Mouse (Mus musculus) forebrain, embryonic 15.5 days (tissue): ENCODE data around the gene Lrrc8c. TPM values are rescaled to one million over a fixed set of nuclear protein-coding genes. Genes with fewer than 3 reads are reported as not detected.
A peak's percentile ranks its signal among the peaks of the same experiment; 100 is the strongest.

ENCODE experiments used
- ATAC-seq: fragments of 200-750 bp; cut with Nextera tagmentation; replicated peaks from 2 replicates; pipeline ENCODE4 v1.8.0; 2017; ENCODE audit warnings: mild to moderate bottlenecking, moderate TSS enrichment, moderate library complexity
- H3K27ac ChIP-seq: fragments of 300-500 bp; sonication (generic); replicated peaks from 2 replicates; pipeline ENCODE4 v1.5.1; 2015; ENCODE audit warnings: mild to moderate bottlenecking, inconsistent platforms
- H3K27me3 ChIP-seq: fragments of 300-500 bp; sonication (generic); 2 replicates; pipeline ENCODE4 v1.6.1; 2015; ENCODE audit warnings: inconsistent platforms
- H3K36me3 ChIP-seq: fragments of 300-500 bp; sonication (generic); 2 replicates; pipeline ENCODE4 v1.6.1; 2015; ENCODE audit warnings: mild to moderate bottlenecking, inconsistent platforms
- H3K4me1 ChIP-seq: fragments of 300-500 bp; sonication (generic); 2 replicates; pipeline ENCODE4 v1.6.1; 2015; ENCODE audit warnings: inconsistent platforms
- H3K4me2 ChIP-seq: fragments of 300-500 bp; sonication (generic); replicated peaks from 2 replicates; pipeline ENCODE4 v1.6.1; 2015; ENCODE audit warnings: mild to moderate bottlenecking, inconsistent platforms
- H3K4me3 ChIP-seq: fragments of 300-500 bp; sonication (generic); 2 replicates; pipeline ENCODE4 v1.5.1; 2015; ENCODE audit warnings: mild to moderate bottlenecking, inconsistent platforms
- H3K9ac ChIP-seq: fragments of 300-500 bp; sonication (generic); replicated peaks from 2 replicates; pipeline ENCODE4 v1.6.1; 2015; ENCODE audit warnings: mild to moderate bottlenecking, inconsistent platforms
- H3K9me3 ChIP-seq: fragments of 300-500 bp; sonication (generic); 2 replicates; pipeline ENCODE4 v1.6.1; 2016; ENCODE audit warnings: inconsistent platforms
- WGBS: fragments of 180-500 bp; shearing (Covaris S2); methylation state at CpG from one replicate; pipeline ENCODE4 v1.1.7; 2015; ENCODE audit warnings: mixed read lengths; 5-methylcytosine and 5-hydroxymethylcytosine counted together
- polyA plus RNA-seq: library from polyadenylated mRNA; unstranded; fragments of >200 nt; fragmentation: Nextera tagmentation; extraction: Ambion mirVana; gene quantifications from 2 replicates; pipeline ENCODE4 v1.2.1, GENCODE M21; 2015

Gene Lrrc8c
- polyA plus RNA-seq, 1 experiment from 2014 or later, result 11.4 TPM

- no peaks in the 10 kb centered on the region for H3K9me3 ChIP-seq
- no peaks in the 10 kb centered on the region for H3K4me1 ChIP-seq
- no peaks in the 10 kb centered on the region for H3K36me3 ChIP-seq
- H3K27ac ChIP-seq, result no peak overlapping the region
- ATAC-seq, result no peak
- H3K9ac ChIP-seq, result no peak overlapping the region
- 87% methylated on average over 4 of the region's 4 CpGs for WGBS
- no peak overlapping the region for H3K4me2 ChIP-seq
- no peak overlapping the region for H3K4me3 ChIP-seq
- H3K27me3 ChIP-seq, result no peaks in the 10 kb centered on the region
These were observed 69.5 kb downstream of the Lrrc8c start for GRCm38 (mm10) chr5:105588683-105589082.

DNA sequence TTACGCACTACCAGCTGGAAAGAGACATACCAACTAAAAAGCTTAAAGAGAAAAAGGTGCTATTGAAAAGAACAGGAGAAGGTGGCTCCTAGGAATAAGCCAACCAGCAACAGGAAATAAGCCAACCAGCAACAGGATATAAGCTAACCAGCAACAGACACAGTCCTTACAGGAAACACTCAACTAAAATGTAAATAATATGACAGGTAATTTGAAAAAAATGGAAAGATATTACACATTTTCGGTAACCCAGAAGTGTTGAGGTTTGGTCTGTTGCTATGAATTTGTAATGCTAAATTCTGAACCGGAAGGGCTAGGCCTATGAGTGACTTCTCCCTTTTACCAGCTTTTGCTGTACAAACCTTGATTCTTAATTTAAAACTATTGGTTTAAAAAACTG is 69.9 kb downstream of the Lrrc8c start:
- 95% methylated on average over 3 of the region's 3 CpGs for WGBS
- no peak for ATAC-seq
- Histone ChIP-seq H3K36me3 (no peaks in the 10 kb centered on the region), H3K9ac (no peak overlapping the region), H3K4me2 (no peak overlapping the region), H3K27ac (no peak overlapping the region), H3K4me3 (no peak overlapping the region), H3K27me3 (no peaks in the 10 kb centered on the region), H3K9me3 (no peaks in the 10 kb centered on the region), H3K4me1 (no peaks in the 10 kb centered on the region)

DNA sequence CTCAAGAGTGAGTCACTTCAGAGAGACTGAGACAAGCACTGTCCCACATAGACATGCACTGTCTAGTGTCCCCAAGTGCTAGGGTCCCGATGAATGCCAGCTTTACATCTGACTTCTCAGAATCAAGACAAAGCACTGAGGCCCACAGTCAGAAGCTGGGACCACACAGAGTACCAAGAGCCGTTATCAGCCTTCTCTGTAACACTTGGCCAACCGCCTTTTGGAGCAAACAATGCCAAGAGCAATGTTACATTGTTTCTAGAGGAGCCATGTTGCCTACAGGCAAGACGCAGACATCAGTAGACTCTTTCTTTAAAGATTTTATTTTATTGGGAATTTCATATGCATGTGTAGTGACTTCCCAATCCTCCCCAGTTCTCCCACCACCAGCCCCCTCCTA is 73.2 kb downstream of the Lrrc8c start:
- Histone ChIP-seq H3K9ac (no peak overlapping the region), H3K4me1 (no peaks in the 10 kb centered on the region), H3K27me3 (no peaks in the 10 kb centered on the region), H3K9me3 (no peaks in the 10 kb centered on the region), H3K4me3 (no peak overlapping the region), H3K4me2 (no peak overlapping the region), H3K27ac (no peak overlapping the region), H3K36me3 (no peaks in the 10 kb centered on the region)
- 89% methylated on average over 4 of the region's 4 CpGs for WGBS
- ATAC-seq, result no peak

GRCm38 (mm10) chr5:105593630-105594029 is 74.4 kb downstream of the Lrrc8c start:
- ATAC-seq, result no peak
- H3K9me3 ChIP-seq, result no peaks in the 10 kb centered on the region
- H3K27me3 ChIP-seq, result no peaks in the 10 kb centered on the region
- H3K36me3 ChIP-seq, result no peaks in the 10 kb centered on the region
- H3K4me3 ChIP-seq, result no peak overlapping the region
- no peak overlapping the region for H3K4me2 ChIP-seq
- no peaks in the 10 kb centered on the region for H3K4me1 ChIP-seq
- no peak overlapping the region for H3K9ac ChIP-seq
- no peak overlapping the region for H3K27ac ChIP-seq
- WGBS, result 95% methylated on average over 9 of the region's 9 CpGs

DNA sequence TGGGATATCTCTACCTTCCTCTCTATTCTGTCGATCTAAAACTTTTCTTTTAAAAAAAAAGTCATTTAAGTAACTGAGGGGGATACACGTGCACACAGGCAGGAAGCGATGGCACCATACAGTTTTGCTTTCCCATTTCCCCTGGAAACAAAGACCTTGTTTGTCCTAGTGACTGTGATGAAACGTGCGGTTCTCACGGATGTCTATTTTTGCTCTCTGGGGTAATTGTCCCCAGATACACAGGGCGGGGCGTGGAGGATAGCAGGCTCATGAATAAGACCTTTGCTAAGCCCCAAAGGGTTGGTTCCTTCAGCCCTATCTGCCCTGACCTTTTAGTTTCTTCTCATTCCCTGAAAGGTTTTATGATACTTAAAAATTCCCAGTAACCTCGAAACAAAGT is 79.7 kb downstream of the Lrrc8c start:
- no peak overlapping the region for H3K9ac ChIP-seq

DNA sequence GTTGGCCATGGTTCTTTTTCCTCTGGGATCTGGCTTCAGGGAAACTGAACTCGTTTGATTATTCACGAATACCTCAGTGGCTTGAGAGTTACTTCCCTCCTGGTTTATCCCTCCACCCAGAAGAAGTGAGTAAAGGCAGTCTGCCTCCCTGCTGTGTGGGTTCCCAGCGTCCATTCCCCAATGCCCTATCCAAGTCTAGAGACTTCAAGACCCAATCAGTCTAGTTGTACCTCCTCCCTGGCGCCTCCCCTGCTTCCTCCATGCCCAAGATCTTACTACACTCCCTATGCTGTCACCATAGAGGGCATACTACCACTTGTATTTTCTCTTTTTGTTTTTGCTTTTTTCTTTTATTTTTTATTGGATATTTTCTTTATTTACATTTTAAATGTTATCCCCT is 80.1 kb downstream of the Lrrc8c start:
- Histone ChIP-seq H3K27ac (no peak overlapping the region), H3K4me2 (no peak overlapping the region), H3K36me3 (no peaks in the 10 kb centered on the region), H3K4me1 (no peaks in the 10 kb centered on the region), H3K27me3 (no peaks in the 10 kb centered on the region), H3K9me3 (no peaks in the 10 kb centered on the region), H3K9ac (no peak overlapping the region), H3K4me3 (no peak overlapping the region)
- 61% methylated on average over 4 of the region's 4 CpGs for WGBS
- no peak for ATAC-seq

More for the DNA sequence above, 79.7 kb downstream of the Lrrc8c start:
- Histone ChIP-seq H3K36me3 (no peaks in the 10 kb centered on the region), H3K9me3 (no peaks in the 10 kb centered on the region), H3K27ac (no peak overlapping the region), H3K4me2 (no peak overlapping the region), H3K4me3 (no peak overlapping the region), H3K4me1 (no peaks in the 10 kb centered on the region), H3K27me3 (no peaks in the 10 kb centered on the region)
- 78% methylated on average over 9 of the region's 9 CpGs for WGBS
- no peak for ATAC-seq

- 73% methylated on average over 5 of the region's 5 CpGs for WGBS
- H3K9me3 ChIP-seq, result no peaks in the 10 kb centered on the region
- peaks cover 7% of the 10 kb centered on the region; the same call in 1 of the 2 replicates for H3K4me1 ChIP-seq
These were observed 81.8 kb downstream of the Lrrc8c start for GRCm38 (mm10) chr5:105600998-105601397.

GRCm38 (mm10) chr5:105602585-105602984 is 83.4 kb downstream of the Lrrc8c start:
- Histone ChIP-seq H3K4me2 (no peak overlapping the region), H3K9me3 (no peaks in the 10 kb centered on the region), H3K36me3 (peaks cover 10% of the 10 kb centered on the region; the same call in 1 of the 2 replicates), H3K4me3 (no peak overlapping the region), H3K9ac (no peak overlapping the region), H3K27ac (no peak overlapping the region), H3K4me1 (peaks cover 7% of the 10 kb centered on the region; the same call in 1 of the 2 replicates), H3K27me3 (no peaks in the 10 kb centered on the region)
- ATAC-seq, result no peak
- WGBS, result 82% methylated on average over 9 of the region's 9 CpGs

More at GRCm38 (mm10) chr5:105600998-105601397, 81.8 kb downstream of the Lrrc8c start:
- H3K27ac ChIP-seq, result no peak overlapping the region
- no peak overlapping the region for H3K4me3 ChIP-seq
- H3K4me2 ChIP-seq, result no peak overlapping the region
- ATAC-seq, result no peak
- no peak overlapping the region for H3K9ac ChIP-seq
- H3K36me3 ChIP-seq, result no peaks in the 10 kb centered on the region
- no peaks in the 10 kb centered on the region for H3K27me3 ChIP-seq

GRCm38 (mm10) chr5:105605736-105606135 is 86.5 kb downstream of the Lrrc8c start:
- no peaks in the 10 kb centered on the region for H3K27me3 ChIP-seq
- peaks cover 7% of the 10 kb centered on the region; the same call in 1 of the 2 replicates for H3K4me1 ChIP-seq
- no peaks in the 10 kb centered on the region for H3K9me3 ChIP-seq
- no peak for ATAC-seq
- no peak overlapping the region for H3K9ac ChIP-seq
- H3K27ac ChIP-seq, result no peak overlapping the region
- peaks cover 20% of the 10 kb centered on the region; the same call in 1 of the 2 replicates for H3K36me3 ChIP-seq
- 26% methylated on average over 9 of the region's 9 CpGs for WGBS
- H3K4me2 ChIP-seq, result no peak overlapping the region
- no peak overlapping the region for H3K4me3 ChIP-seq

DNA sequence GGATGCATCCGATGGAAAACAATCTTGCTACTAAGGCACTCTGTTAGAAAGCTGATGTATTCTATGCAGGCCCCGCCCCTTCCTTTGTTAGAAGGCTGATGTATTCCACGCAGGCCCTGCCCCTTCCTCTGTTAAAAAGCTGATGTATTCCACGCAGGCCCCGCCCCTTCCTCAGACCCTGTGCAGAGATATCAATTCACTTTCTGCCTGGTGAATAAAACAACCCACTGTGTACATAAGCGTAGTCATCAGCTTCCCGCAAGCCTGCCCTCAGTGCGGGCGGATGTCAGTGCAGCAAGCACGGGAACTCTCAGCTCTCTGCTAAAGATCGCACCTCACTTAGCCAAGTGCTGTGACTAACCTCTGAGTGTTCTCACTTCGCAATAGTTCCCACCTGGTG is 90.5 kb downstream of the Lrrc8c start:
- Histone ChIP-seq H3K4me1 (peaks cover 7% of the 10 kb centered on the region; the same call in 1 of the 2 replicates), H3K9ac (no peak overlapping the region), H3K4me2 (no peak overlapping the region), H3K9me3 (no peaks in the 10 kb centered on the region), H3K27ac (no peak overlapping the region), H3K36me3 (peaks cover 20% of the 10 kb centered on the region; the same call in 1 of the 2 replicates), H3K27me3 (no peaks in the 10 kb centered on the region), H3K4me3 (no peak overlapping the region)
- ATAC-seq, result peak; percentile 38; the same call in 1 of the 2 replicates
- 83% methylated on average over 12 of the region's 12 CpGs for WGBS

GRCm38 (mm10) chr5:105613002-105613401 is 93.8 kb downstream of the Lrrc8c start:
- Histone ChIP-seq H3K4me2 (no peak overlapping the region), H3K27me3 (no peaks in the 10 kb centered on the region), H3K9ac (no peak overlapping the region), H3K4me3 (no peak overlapping the region), H3K27ac (no peak overlapping the region), H3K9me3 (no peaks in the 10 kb centered on the region), H3K36me3 (peaks cover 6% of the 10 kb centered on the region; the same call in 1 of the 2 replicates), H3K4me1 (no peaks in the 10 kb centered on the region)
- 51% methylated on average over 9 of the region's 9 CpGs for WGBS
- no peak for ATAC-seq

GRCm38 (mm10) chr5:105614000-105614399 is 94.8 kb downstream of the Lrrc8c start:
- H3K4me3 ChIP-seq, result no peak overlapping the region
- 39% methylated on average over 5 of the region's 5 CpGs for WGBS
- no peaks in the 10 kb centered on the region for H3K27me3 ChIP-seq
- no peaks in the 10 kb centered on the region for H3K9me3 ChIP-seq
- H3K36me3 ChIP-seq, result no peaks in the 10 kb centered on the region
- H3K4me1 ChIP-seq, result no peaks in the 10 kb centered on the region
- no peak overlapping the region for H3K9ac ChIP-seq
- H3K4me2 ChIP-seq, result no peak overlapping the region
- no peak overlapping the region for H3K27ac ChIP-seq
- no peak for ATAC-seq

DNA sequence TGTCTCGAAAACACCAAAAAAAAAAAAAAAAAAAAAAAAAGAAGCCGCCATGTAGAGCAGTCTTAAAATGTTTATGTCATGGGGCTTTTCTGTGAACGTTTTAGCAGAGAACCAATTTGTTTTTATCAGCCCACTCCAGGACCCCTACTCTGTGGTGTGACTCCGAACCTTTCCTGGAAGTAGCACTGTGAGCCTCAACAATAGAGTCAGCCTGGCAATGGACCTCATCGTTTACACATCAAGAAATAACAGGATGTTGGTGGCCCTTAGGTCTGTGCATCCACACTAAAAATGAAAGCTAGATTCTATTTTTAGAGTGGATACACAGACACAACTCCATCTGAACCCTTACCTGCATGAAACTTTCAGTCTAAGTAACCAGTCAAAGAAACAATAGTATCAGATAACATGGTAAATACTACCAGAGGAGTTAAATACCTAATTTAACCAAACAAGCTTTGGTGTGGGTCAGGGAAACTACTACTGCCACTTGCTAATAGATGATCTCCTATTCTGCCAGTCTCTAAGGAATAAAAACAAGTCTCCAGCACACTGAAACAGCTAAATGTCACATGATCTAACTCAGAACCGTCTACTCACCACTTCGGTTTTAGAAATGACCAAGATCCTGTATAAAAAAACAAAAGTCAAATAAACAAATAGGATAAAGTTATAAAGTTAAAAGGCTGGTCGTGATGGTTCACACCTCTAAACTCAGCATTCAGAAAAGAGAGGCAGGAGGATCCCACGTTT is 95.7 kb downstream of the Lrrc8c start:
- H3K27ac ChIP-seq, result no peak overlapping the region
- no peak overlapping the region for H3K4me3 ChIP-seq
- H3K9ac ChIP-seq, result no peak overlapping the region
- H3K36me3 ChIP-seq, result no peaks in the 10 kb centered on the region
- WGBS, result 78% methylated on average over 9 of the region's 9 CpGs
- H3K4me1 ChIP-seq, result no peaks in the 10 kb centered on the region
- ATAC-seq, result no peak
- no peaks in the 10 kb centered on the region for H3K9me3 ChIP-seq
- H3K27me3 ChIP-seq, result no peaks in the 10 kb centered on the region
- H3K4me2 ChIP-seq, result no peak overlapping the region
